Mouse (Mus musculus): Measurements from ENCODE around the gene Lag3. TPM values are rescaled to one million over a fixed set of nuclear protein-coding genes. Genes with fewer than 3 reads are reported as not detected.

Lag3 gene
- polyA plus RNA-seq, 1 experiment from 2014 or later: 2.8 TPM

DNA sequence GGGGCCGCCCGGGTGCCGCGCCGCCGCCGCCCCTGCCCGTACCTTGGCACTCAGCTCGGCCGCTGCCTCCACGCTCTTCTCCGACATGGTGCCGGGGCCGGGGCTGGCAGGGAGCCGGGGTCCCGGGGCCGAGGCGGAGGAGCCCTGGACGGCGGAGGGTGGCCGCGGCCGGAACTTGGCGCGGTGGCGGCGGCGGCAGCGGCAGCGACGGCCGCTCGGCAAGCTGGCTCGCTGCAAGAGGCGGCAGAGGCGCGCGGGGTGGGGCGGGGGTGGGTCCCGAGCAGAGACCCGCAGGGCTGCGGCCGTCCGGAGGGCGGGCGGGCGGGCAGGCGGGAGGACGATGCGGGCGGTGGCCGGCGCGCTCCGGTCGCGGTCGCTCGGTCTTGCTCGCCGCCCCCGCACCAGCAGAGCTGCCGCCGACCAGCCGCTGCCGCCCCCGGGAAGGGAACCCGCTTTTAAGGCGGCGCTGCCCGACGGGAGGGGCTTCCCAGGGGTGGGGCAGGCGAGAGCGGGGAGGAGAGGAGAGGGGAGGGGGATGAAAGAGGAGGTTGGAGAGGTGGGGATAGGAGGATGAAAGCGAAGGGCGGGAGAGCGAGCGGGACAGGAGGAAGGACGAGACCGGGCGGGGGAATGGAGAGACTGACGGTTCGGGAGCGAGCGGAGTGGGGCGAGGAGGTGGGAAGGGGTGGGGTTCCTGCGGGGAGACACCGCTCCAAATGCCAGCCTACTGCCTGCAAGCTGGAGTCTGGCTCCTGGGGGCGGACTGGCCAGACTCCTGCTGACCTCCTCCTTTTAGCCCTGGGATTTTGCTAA is 6.2 kb upstream of the Lag3 start:
- Histone ChIP-seq H3K4me1 (peaks cover 71% of the 10 kb centered on the region), H3K9me3 (no peaks in the 10 kb centered on the region), H3K36me3 (peaks cover 24% of the 10 kb centered on the region), H3K4me3 (peak overlapping the region; percentile 97), H3K27ac (peak overlapping the region; percentile 99), H3K27me3 (ENCODE audit: insufficient read depth, poor library complexity, severe bottlenecking) (0 out of 2 replicates have a peak, but pooled peaks cover 8% of the 10 kb centered on the region)
- DNase-seq (ENCODE audit: low spot score): peak; percentile 96
- WGBS: 4% methylated on average over 75 of the region's 89 CpGs

DNA sequence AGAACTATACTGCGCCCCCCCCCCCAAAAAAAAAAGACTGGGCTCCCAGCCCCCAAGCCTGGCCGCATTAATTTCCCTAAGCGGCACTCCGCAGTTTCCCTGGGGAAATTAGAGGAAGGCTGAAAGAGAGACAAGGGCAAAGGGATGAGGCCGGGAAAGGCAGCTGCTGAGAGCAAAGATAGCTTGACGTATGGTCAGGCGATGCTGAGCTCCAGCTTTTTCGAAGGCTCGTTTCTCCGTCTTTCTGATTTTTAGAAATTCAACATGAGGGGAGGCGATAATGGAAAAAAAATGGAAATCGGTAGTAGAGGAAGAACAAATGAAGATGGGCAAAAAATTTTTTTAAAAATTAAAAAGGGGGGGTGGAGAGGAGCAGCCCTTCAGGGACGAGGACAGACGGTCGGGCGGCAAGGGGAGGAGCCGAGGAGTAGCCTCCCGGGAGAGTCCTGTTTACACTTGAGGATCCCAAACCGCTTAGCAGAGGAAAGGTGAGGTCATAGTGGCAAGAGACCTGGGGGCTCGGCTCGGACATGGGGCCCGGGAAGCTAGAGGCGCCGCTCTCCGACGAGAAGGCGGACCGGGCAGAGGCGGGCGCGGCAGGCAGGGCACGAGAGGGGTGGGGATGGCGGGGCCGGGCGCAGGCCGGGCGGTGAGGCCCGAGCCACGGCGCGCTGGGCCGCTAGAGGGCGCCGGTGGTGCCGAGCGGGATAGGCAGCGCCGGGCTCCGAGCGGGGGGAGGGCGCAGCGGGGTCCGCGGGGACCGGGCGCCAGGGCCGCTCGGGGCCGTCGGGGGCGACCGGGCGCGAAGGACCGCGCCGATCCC is 5.4 kb upstream of the Lag3 start:
- peaks cover 24% of the 10 kb centered on the region for H3K36me3 ChIP-seq
- H3K4me3 ChIP-seq: peak overlapping the region; percentile 97
- H3K27ac ChIP-seq: peak overlapping the region; percentile 99
- under 1% methylated on average over 67 of the region's 67 CpGs for WGBS
- peaks cover 73% of the 10 kb centered on the region for H3K4me1 ChIP-seq
- H3K9me3 ChIP-seq: no peaks in the 10 kb centered on the region
- 0 out of 2 replicates have a peak, but pooled peaks cover 8% of the 10 kb centered on the region for H3K27me3 ChIP-seq (ENCODE audit: insufficient read depth, poor library complexity, severe bottlenecking)
- peak; percentile 88 for DNase-seq (ENCODE audit: low spot score)

DNA sequence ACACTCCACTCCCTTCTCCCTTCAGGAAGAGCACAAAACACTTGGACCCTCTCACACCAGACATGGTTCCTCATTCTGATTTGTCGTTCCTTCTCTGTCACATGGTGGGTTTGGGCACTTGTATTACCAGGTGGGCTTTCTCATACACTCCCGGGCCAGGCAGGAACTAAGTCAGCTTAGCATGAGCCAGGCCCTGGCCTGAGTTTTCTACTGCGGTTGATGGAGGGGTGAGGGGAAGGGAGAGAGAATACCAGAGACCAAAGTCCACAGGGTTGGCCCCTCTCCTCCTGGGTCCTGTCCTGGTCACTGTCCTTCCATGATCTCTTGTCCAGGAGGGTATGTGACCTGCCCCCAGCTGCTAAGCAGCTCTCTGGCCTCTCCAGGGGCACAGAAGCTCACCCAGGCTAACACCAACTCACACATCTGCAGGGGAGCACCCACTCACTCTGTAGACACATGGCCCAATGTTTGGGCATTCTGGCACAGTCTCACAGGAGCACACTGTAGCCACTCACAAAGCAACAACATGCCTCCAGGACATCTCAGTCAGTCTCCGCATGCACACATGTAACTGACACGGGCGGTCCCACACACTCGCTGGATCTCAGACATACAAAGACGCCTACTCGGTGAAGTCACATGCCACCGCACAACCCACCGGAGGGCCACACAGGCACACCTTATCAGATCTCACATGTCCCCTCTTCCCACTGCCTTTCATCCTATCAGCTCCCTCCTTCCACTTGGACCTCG is 4.6 kb upstream of the Lag3 start:
- peak overlapping the region; percentile 99 for H3K27ac ChIP-seq

DNA sequence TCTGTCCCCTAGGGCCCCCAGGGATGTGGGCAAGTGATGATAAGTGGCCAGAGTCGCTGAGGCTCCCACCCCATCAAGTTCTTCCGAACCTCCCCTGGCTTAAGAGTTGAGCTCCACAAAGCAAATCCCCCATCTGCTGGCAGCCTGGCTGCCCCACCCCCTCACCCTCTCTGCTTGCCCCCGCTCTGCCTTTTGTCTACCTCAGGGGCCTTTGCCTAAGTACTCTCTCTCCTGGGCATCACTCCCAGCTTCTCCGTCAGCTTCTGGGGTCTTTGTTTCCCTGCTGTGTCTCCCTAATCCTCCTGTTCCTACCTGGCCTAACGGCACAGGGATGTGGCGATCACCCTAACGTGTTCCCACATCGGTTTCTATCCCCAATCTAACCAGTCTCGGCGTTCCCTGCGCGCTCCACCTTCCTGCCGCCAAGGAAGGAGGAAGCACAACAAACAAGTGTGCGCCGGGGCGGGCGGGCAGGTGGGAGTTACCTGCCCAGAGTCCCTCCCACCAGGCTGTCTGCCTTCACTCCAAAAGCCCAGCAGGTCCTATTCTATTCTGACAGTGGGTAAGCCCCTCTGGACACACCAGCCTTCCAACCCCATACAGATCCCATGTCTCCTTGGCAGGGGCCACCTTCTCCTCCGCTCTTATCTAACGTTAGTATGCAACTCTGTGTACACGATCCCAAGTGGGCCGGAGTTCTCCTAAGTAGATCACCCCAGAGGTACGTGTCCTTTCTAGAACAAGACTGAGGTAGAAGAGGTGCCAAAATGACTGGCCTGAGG is 3.8 kb upstream of the Lag3 start:
- Histone ChIP-seq H3K27me3 (ENCODE audit: insufficient read depth, poor library complexity, severe bottlenecking) (peaks cover 21% of the 10 kb centered on the region), H3K4me3 (peak overlapping the region; percentile 97), H3K4me1 (peaks cover 77% of the 10 kb centered on the region), H3K27ac (peak overlapping the region; percentile 99), H3K9me3 (no peaks in the 10 kb centered on the region), H3K36me3 (peaks cover 24% of the 10 kb centered on the region)
- 17% methylated on average over 22 of the region's 22 CpGs for WGBS
- DNase-seq (ENCODE audit: low spot score): no peak

More for the DNA sequence above, 4.6 kb upstream of the Lag3 start:
- Histone ChIP-seq H3K9me3 (no peaks in the 10 kb centered on the region), H3K36me3 (peaks cover 24% of the 10 kb centered on the region), H3K27me3 (ENCODE audit: insufficient read depth, poor library complexity, severe bottlenecking) (peaks cover 13% of the 10 kb centered on the region), H3K4me1 (peaks cover 77% of the 10 kb centered on the region), H3K4me3 (peak overlapping the region; percentile 97)
- 9% methylated on average over 12 of the region's 12 CpGs for WGBS
- no peak for DNase-seq (ENCODE audit: low spot score)

DNA sequence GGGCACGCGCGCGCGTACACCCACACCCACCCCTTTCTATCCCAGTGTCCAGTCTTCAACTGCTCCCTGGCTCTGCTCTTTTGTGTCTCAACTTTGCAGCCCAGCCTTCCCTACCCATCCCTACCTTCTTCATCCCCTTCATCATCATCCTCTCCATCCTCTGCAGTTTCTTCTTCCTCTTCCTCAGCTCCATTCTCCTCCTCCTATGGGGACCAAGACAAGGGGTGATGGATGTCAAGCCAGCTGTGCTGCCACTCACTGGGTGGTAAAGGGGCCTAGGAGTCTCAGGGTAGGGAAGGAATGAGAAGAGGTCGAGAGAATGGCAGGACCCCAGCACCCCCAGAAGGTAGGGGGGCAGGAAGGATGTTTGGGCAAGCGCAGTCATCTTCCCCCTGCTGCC is 3.0 kb upstream of the Lag3 start:
- H3K9me3 ChIP-seq: no peaks in the 10 kb centered on the region
- peaks cover 79% of the 10 kb centered on the region for H3K4me1 ChIP-seq
- 83% methylated on average over 7 of the region's 7 CpGs for WGBS
- 0 out of 2 replicates have a peak overlapping the region, but pooled peaks have one; percentile 7 for H3K27ac ChIP-seq
- peaks cover 29% of the 10 kb centered on the region for H3K27me3 ChIP-seq (ENCODE audit: insufficient read depth, poor library complexity, severe bottlenecking)
- peaks cover 24% of the 10 kb centered on the region for H3K36me3 ChIP-seq
- no peak overlapping the region for H3K4me3 ChIP-seq
- DNase-seq (ENCODE audit: low spot score): no peak

DNA sequence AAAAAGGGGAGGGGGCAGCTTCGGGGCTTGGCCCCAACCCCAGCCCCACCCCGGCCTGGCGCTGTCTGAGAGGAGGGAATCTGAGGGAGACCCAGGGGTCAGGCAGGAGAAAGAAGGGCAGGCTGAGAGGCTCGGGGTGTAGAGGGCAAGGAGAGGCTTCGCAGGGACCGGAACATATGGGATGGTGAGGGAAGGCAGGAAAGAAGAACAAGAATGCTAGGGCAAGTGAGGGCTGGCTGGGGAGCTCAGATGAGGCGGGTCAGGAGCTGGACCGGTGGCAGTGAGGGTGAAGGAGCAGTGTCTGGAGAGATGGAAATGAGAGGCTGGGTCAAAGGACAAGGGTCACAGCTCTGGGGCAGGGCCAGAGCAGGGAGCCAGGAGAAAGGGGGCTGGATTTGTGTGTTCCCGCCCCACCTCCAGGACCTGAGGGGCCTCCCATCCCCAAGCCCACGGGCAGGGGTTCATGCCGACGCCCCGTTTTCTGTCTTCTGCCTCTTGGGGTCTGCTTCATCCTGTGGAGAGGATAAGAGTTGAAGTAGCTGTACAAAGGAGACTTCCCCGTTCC is 2.3 kb upstream of the Lag3 start:
- Histone ChIP-seq H3K27ac (peak overlapping the region; percentile 7; the same call in 1 of the 2 replicates), H3K27me3 (ENCODE audit: insufficient read depth, poor library complexity, severe bottlenecking) (peaks cover 36% of the 10 kb centered on the region), H3K4me1 (peaks cover 73% of the 10 kb centered on the region), H3K9me3 (no peaks in the 10 kb centered on the region), H3K4me3 (no peak overlapping the region), H3K36me3 (peaks cover 24% of the 10 kb centered on the region)
- DNase-seq (ENCODE audit: low spot score): no peak
- WGBS: 72% methylated on average over 14 of the region's 14 CpGs

DNA sequence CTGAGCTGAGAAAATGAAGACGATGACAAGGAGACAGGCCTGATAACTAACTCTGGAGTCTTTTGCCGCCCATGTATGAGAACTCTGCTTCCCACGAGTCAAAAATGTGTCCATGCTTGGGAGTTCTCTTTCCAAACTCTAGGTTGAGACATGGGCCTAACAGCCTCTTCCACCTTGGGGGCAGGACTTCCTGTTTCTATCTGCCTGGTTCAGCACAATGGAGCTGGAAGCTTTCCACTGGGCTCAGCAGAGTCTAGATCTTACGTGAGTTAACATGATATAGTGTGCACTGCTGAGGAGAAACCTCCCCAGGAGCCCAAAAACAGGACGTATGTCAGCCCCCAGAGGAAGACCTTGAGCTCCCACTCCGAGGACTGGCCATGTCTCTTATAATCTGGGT is 1.7 kb upstream of the Lag3 start:
- H3K36me3 ChIP-seq: peaks cover 24% of the 10 kb centered on the region
- H3K27me3 ChIP-seq (ENCODE audit: insufficient read depth, poor library complexity, severe bottlenecking): peaks cover 42% of the 10 kb centered on the region
- WGBS: 65% methylated on average over 6 of the region's 6 CpGs
- H3K9me3 ChIP-seq: no peaks in the 10 kb centered on the region
- H3K4me1 ChIP-seq: peaks cover 67% of the 10 kb centered on the region
- H3K27ac ChIP-seq: no peak overlapping the region
- DNase-seq (ENCODE audit: low spot score): no peak
- no peak overlapping the region for H3K4me3 ChIP-seq

DNA sequence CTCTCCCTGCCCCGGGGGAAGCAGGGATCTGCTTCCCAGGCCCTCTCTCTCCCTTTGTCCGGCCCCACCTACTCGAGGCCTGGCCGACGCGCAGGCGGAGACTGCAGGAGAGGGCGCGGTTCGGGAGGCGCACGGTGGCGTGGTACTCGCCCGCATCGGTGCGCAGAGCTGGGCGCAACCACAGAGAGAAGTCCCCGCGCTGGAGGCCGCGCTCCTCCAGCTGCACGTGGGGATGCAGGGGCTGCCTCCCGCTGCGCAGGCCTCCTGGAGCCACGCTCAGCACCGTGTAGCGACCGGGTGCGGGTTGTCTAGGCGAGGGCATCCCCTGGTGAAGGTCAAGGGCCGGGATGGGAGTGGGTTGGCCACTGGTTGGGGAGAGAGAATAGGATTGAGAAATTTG is 1.5 kb downstream of the Lag3 start:
- Histone ChIP-seq H3K27ac (peak overlapping the region; percentile 86), H3K9me3 (no peaks in the 10 kb centered on the region), H3K36me3 (peaks cover 21% of the 10 kb centered on the region), H3K4me1 (peaks cover 49% of the 10 kb centered on the region), H3K27me3 (ENCODE audit: insufficient read depth, poor library complexity, severe bottlenecking) (peaks cover 44% of the 10 kb centered on the region), H3K4me3 (peak overlapping the region; percentile 53)
- DNase-seq (ENCODE audit: low spot score): no peak
- 3% methylated on average over 32 of the region's 32 CpGs for WGBS

DNA sequence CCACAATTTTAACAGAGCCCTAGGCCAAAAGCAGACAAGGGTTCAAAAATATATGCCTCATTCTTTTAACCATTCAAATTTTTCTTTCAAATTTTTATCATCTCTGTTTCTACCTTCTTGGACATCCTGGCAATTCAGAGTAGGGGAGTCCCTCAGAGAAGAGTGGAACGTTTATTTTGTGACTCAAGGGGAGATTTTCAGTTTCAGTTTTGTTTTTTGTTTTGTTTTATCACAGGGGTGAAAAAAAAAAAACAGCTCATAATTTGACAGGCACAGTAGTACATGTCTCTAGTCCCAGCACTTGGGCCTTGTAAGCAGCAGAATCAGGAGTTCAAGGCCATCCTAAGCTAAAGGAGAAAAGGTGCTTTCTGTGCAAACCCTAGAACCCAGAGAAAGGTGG is 3.7 kb downstream of the Lag3 start:
- Histone ChIP-seq H3K4me3 (no peak overlapping the region), H3K36me3 (no peaks in the 10 kb centered on the region), H3K9me3 (no peaks in the 10 kb centered on the region), H3K4me1 (peaks cover 43% of the 10 kb centered on the region), H3K27ac (no peak overlapping the region), H3K27me3 (ENCODE audit: insufficient read depth, poor library complexity, severe bottlenecking) (peaks cover 36% of the 10 kb centered on the region)
- DNase-seq (ENCODE audit: low spot score): no peak
- WGBS: 77% methylated on average over 1 of the region's 1 CpGs

DNA sequence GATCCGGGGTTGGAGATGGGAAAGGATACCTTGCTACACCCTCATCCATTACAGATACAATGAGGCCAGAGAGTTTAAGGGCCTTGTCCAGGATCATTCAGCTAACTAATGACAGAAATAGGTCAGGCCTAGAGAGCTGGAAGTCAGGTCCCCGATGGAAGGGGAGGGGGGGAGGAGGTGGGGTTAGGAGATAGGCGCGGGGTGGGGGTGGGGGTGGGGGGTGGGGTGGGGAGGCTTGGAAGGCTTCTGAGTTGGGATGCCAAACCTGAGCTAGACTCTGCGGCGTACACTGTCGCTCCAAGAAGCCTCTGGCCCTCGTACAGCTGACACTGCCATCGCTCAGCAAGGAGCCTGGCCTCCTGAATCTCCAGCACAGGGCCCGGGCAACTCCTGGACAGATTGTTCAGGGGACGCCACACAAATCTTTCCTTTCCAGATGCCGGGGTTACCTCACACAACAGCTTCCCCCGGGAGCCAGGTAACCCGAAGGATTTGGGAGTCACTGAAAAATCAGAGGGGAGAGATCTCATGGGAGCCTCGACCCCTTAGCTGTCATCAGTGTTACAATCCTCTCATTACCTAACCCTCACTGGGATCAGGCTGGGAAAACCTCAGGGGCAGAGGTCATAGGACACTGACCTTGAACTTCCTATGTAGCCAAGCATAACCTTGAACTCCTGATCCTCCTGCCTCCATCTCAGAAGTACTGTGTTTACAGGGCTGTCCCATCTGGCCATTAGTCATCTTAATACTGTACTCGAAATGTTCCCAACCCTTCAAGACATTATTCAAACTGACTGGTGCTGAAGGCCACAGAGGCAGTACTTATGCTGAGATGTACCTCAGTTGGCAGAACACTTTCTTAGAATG is 6.3 kb downstream of the Lag3 start:
- no peak for DNase-seq (ENCODE audit: low spot score)
- WGBS: 25% methylated on average over 16 of the region's 16 CpGs

More for the DNA sequence above, 6.3 kb downstream of the Lag3 start:
- peak overlapping the region; percentile 67 for H3K4me3 ChIP-seq
- H3K9me3 ChIP-seq: no peaks in the 10 kb centered on the region
- peak overlapping the region; percentile 95 for H3K27ac ChIP-seq
- H3K36me3 ChIP-seq: no peaks in the 10 kb centered on the region
- peaks cover 22% of the 10 kb centered on the region for H3K27me3 ChIP-seq (ENCODE audit: insufficient read depth, poor library complexity, severe bottlenecking)
- peaks cover 33% of the 10 kb centered on the region for H3K4me1 ChIP-seq
